In the genomic region with DNA sequence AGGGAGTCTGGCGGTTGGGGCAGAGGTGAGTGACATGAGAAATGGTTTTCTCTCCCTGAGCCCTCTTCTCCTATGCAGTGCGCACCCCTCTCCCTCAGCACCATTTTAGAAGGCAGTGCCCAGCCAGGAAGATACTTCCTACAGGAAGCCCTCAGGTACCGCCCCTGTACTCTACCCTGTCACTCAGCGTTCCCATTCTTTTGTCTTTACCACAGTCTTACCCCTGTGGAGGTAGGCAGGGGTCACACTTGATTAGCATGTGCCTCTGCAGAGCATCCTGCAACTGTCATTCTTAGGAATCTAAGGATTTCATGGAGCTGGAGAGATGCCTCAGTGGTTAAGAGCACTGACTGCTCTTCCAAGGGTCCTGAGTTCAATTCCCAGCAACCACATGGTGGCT, we compare ENCODE assay signal across 25 mouse cellular contexts. TPM values are rescaled to one million over a fixed set of nuclear protein-coding genes. Genes with fewer than 3 reads are reported as not detected.
"Had no signal": no experiment of that assay in that cellular context is flagged by ENCODE, and none has a peak within 500 bp of the region (broad histone marks: within the 10 kb centered on the region; RNA-seq: fewer than 3 reads in every experiment).

No protein-coding gene starts in this region.

- H3K4me3 ChIP-seq: kidney, embryonic 15.5 days; limb, embryonic 12.5 days; limb, embryonic 15.5 days; megakaryocyte, embryonic 14.5 days; midbrain, embryonic 10.5 days; midbrain, embryonic 13.5 days; myocyte; neural tube, embryonic 13.5 days had no signal

- DNase-seq: kidney, postnatal 10 days; kidney, postnatal 36 days; left cerebral cortex, postnatal 4 days; liver, postnatal 0 days; lung, embryonic 14.5 days; retina, postnatal 1 day; right cerebral cortex, postnatal 25 days; spleen, adult 18-20 months; thymus, adult 2 months; thymus, postnatal 14 days; thymus, postnatal 4 days had no signal

- H3K27ac ChIP-seq: limb, embryonic 12.5 days; limb, embryonic 15.5 days; liver, embryonic 14.5 days; midbrain, embryonic 13.5 days; neural tube, embryonic 13.5 days had no signal

- H3K9ac ChIP-seq: kidney, embryonic 15.5 days; limb, embryonic 12.5 days; limb, embryonic 15.5 days; liver, embryonic 14.5 days; liver, postnatal 0 days; lung, embryonic 14.5 days; midbrain, embryonic 13.5 days; neural tube, embryonic 13.5 days had no signal

- ATAC-seq: liver, postnatal 0 days; lung, postnatal 0 days; midbrain, embryonic 16.5 days had no signal

- H3K27me3 ChIP-seq: kidney, embryonic 15.5 days; limb, embryonic 15.5 days; midbrain, embryonic 13.5 days; neural tube, embryonic 13.5 days had no signal

- H3K9me3 ChIP-seq: kidney, embryonic 15.5 days; limb, embryonic 12.5 days; limb, embryonic 15.5 days; megakaryocyte, embryonic 14.5 days; midbrain, embryonic 10.5 days; midbrain, embryonic 13.5 days; neural tube, embryonic 13.5 days had no signal

- H3K4me2 ChIP-seq: limb, embryonic 12.5 days; limb, embryonic 15.5 days; liver, embryonic 11.5 days; midbrain, embryonic 13.5 days; neural tube, embryonic 13.5 days had no signal

- H3K36me3 ChIP-seq: kidney, embryonic 15.5 days; limb, embryonic 15.5 days; midbrain, embryonic 10.5 days; midbrain, embryonic 13.5 days; neural tube, embryonic 13.5 days had no signal

RNA-seq across cellular contexts. Expression of a gene that starts 17.0 kb away (rescaled TPM):
- total RNA-seq: monocyte, adult 5-6 weeks; neutrophil, adult 5-6 weeks had no signal
